46 mouse cellular contexts compared by ENCODE assay signal in genomic region chr12:111196548-111196947, GRCm38 (mm10). TPM values are rescaled to one million over a fixed set of nuclear protein-coding genes. Genes with fewer than 3 reads are reported as not detected.
"Had no signal": no experiment of that assay in that cellular context is flagged by ENCODE, and none has a peak within 500 bp of the region (broad histone marks: within the 10 kb centered on the region; RNA-seq: fewer than 3 reads in every experiment).

No protein-coding gene starts in this region.

- DNase-seq: left cerebral cortex, postnatal 4 days; liver; liver, embryonic 13.5 days; liver, postnatal 0 days; lung, adult 18-20 months; lung, adult 2 months; lung, embryonic 14.5 days; lung, postnatal 10 days; lung, postnatal 14 days; lung, postnatal 36 days; lung, postnatal 4 days; midbrain, embryonic 14.5 days had no signal

- H3K27ac ChIP-seq: limb, embryonic 10.5 days; limb, embryonic 12.5 days; limb, embryonic 13.5 days; limb, embryonic 15.5 days; liver, embryonic 12.5 days; liver, embryonic 13.5 days; liver, embryonic 14.5 days; liver, embryonic 15.5 days; lung, embryonic 15.5 days; macrophage; midbrain, embryonic 10.5 days; midbrain, embryonic 12.5 days; midbrain, embryonic 13.5 days; midbrain, embryonic 15.5 days; neural tube, embryonic 12.5 days had no signal

- H3K4me3 ChIP-seq: limb, embryonic 10.5 days; limb, embryonic 12.5 days; limb, embryonic 13.5 days; limb, embryonic 15.5 days; liver, embryonic 12.5 days; liver, embryonic 13.5 days; liver, embryonic 15.5 days; lung, embryonic 15.5 days; midbrain, embryonic 10.5 days; midbrain, embryonic 12.5 days; midbrain, embryonic 13.5 days; midbrain, embryonic 15.5 days; myocyte; neural tube, embryonic 12.5 days had no signal

- H3K9me3 ChIP-seq: limb, embryonic 10.5 days; limb, embryonic 12.5 days; limb, embryonic 13.5 days; limb, embryonic 15.5 days; liver, embryonic 12.5 days; liver, embryonic 13.5 days; liver, embryonic 15.5 days; lung, embryonic 15.5 days; megakaryocyte, embryonic 14.5 days; midbrain, embryonic 10.5 days; midbrain, embryonic 12.5 days; midbrain, embryonic 13.5 days; midbrain, embryonic 15.5 days; neural tube, embryonic 12.5 days had no signal

- H3K27me3 ChIP-seq: limb, embryonic 12.5 days; limb, embryonic 13.5 days; limb, embryonic 15.5 days; liver, embryonic 12.5 days; liver, embryonic 13.5 days; liver, embryonic 15.5 days; lung, embryonic 15.5 days; megakaryocyte, embryonic 14.5 days; midbrain, embryonic 12.5 days; midbrain, embryonic 13.5 days; midbrain, embryonic 15.5 days; neural tube, embryonic 12.5 days had no signal

- H3K4me2 ChIP-seq: limb, embryonic 12.5 days; limb, embryonic 13.5 days; limb, embryonic 15.5 days; liver, embryonic 11.5 days; liver, embryonic 12.5 days; liver, embryonic 13.5 days; liver, embryonic 15.5 days; lung, embryonic 14.5 days; lung, embryonic 15.5 days; midbrain, embryonic 11.5 days; midbrain, embryonic 12.5 days; midbrain, embryonic 13.5 days; midbrain, embryonic 15.5 days; neural tube, embryonic 12.5 days had no signal

- H3K9ac ChIP-seq: limb, embryonic 12.5 days; limb, embryonic 13.5 days; limb, embryonic 15.5 days; liver, embryonic 12.5 days; liver, embryonic 13.5 days; liver, embryonic 14.5 days; liver, embryonic 15.5 days; liver, postnatal 0 days; lung, embryonic 14.5 days; lung, embryonic 15.5 days; midbrain, embryonic 12.5 days; midbrain, embryonic 13.5 days; midbrain, embryonic 15.5 days; neural tube, embryonic 12.5 days had no signal

- ATAC-seq: liver, embryonic 12.5 days; liver, postnatal 0 days; lung, postnatal 0 days; midbrain, embryonic 13.5 days; midbrain, embryonic 15.5 days; midbrain, embryonic 16.5 days had no signal

- H3K36me3 ChIP-seq: limb, embryonic 12.5 days; limb, embryonic 13.5 days; limb, embryonic 15.5 days; liver, embryonic 12.5 days; liver, embryonic 13.5 days; liver, embryonic 15.5 days; lung, embryonic 15.5 days; midbrain, embryonic 12.5 days; midbrain, embryonic 13.5 days; midbrain, embryonic 15.5 days; neural tube, embryonic 12.5 days had no signal

RNA-seq across cellular contexts. Expression of gene 4930595D18Rik, which starts 12.3 kb away (rescaled TPM):
- total RNA-seq: left cerebral cortex, postnatal 10 days; left cerebral cortex, postnatal 14 days; left cerebral cortex, postnatal 25 days; left cerebral cortex, postnatal 36 days; left cerebral cortex, postnatal 4 days; liver, adult 2 months; megakaryocyte progenitor cell, adult 5-6 weeks; megakaryocyte, adult 5-6 weeks; megakaryocyte-erythroid progenitor cell, adult 5-6 weeks; midbrain, postnatal 0 days; monocyte, adult 5-6 weeks had no signal
- polyA plus RNA-seq: limb, embryonic 10.5 days; limb, embryonic 11.5 days; limb, embryonic 12.5 days; limb, embryonic 13.5 days; limb, embryonic 15.5 days; liver, adult 2 months; liver, embryonic 11.5 days; liver, embryonic 12.5 days; liver, embryonic 13.5 days; liver, embryonic 14.5 days; liver, embryonic 15.5 days; liver, embryonic 16.5 days; liver, postnatal 0 days; lung, adult 2 months; lung, embryonic 14.5 days; lung, embryonic 15.5 days; lung, embryonic 16.5 days; lung, postnatal 0 days; macrophage; midbrain, embryonic 10.5 days; midbrain, embryonic 11.5 days; midbrain, embryonic 12.5 days; midbrain, embryonic 13.5 days; midbrain, embryonic 14.5 days; midbrain, embryonic 16.5 days; myocyte; neural tube, embryonic 11.5 days; neural tube, embryonic 12.5 days had no signal
